Mouse (Mus musculus) adrenal gland, postnatal 25 days (tissue): Measurements from ENCODE around the gene Rnf4. TPM values are rescaled to one million over a fixed set of nuclear protein-coding genes. Genes with fewer than 3 reads are reported as not detected.
A peak's percentile ranks its signal among the peaks of the same experiment; 100 is the strongest.

Experiments used
- DNase-seq: peaks from one replicate; pipeline ENCODE4 v3.0.0; 2021; ENCODE audit warnings: mixed read lengths
- total RNA-seq: library from RNA; stranded (reverse); gene quantifications from 2 replicates; pipeline ENCODE4 v1.2.3, GENCODE M21; 2021

Gene Rnf4
- total RNA-seq, 1 experiment from 2014 or later = 94.1 TPM

DNA sequence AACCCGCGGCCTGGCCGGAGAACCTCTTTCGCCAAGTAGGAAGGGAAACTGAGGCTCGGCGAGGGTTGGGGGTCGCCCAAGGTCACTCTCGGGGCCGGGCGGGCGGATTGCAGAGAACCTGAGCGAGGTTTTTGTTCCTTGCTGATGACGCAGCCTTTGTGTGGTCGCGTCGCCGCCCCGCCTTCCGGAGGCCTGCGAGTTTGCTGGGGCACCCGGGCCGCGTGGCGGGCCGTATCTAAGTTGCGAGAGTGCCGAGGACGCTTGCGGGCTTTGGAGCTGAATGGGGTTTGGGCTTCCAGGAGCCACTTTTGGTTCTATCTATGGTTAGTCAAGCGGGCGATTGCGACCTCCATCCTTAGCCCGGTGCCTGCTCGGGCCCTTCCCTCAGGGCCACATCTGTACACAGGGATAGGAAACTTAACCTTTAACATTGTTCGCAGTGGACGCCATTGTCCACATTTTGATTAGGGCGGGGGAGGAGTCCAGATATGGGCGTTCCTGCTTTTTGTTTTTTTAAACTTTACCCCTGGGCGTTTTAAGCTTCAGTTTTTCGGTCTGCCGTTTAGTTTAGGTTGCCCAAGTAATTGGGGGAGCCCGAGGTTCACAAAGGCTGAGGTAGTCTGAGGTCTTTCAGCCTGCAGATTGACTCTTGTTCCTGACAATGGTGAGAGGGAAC, 824 bp downstream of the Rnf4 start:
- peak; percentile 65 for DNase-seq

DNA sequence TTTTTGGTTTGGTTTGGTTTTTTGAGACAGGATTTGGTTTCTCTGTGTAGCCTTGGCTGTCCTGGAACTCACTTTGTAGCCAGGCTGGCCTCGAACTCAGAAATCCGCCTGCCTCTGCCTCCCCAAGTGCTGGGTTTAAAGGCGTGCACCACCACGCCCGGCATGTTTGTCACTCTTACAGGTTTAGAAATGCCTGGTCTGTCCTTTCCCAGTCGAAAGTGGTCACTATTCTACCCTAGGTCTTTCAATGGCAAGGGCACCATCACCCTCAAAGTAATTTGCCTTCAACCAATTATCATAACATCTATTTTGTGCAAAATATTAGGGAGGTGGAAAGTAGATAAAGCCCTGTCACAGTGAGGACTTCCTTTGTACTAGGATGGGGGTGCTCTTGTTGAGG, 4.2 kb downstream of the Rnf4 start:
- no peak for DNase-seq

DNA sequence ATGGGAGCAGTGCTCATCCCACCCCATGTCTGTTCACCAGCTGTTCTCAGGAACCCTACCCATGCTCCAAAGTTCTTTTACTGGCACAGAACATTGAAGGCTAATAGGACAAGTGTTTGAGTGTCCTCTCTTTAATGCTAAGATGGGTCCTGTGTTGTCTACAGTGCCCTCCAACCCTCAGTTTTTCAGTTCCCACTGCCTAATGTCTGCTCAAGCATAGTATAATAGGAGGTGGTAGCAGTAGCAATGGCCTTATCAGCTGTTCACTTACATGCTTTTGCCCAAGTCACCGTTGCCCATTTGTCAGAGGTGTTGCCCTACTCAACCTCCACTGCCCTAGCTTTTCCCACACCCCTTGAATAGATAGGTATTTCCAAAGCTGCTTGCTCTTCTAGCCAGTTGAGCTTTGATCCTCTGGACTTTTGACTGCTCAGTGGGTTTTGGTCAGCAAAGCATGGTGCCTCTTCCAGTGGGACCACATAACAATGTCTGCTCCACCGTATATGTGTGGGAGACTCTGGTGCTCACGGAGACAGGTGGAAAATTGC, 16.1 kb downstream of the Rnf4 start:
- DNase-seq = no peak

DNA sequence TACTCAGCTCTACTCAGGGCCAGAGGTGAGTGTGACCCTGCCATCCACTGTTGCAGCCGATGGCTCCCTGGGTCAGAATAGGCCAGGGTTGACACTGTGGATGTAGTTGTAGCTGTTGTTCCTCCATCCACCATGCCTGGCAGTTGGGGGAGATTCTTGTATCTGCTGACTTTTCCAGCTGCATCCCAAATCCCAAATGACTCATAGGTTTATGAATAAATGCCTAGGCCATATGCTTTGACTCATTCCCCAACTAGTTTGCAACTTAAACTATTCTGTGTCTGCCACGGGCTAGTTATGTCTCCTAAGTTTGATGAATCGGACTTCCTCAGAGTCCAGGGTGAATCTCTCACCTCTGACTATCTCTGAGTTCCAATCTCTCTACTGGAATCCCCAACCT, 24.2 kb downstream of the Rnf4 start:
- no peak for DNase-seq

DNA sequence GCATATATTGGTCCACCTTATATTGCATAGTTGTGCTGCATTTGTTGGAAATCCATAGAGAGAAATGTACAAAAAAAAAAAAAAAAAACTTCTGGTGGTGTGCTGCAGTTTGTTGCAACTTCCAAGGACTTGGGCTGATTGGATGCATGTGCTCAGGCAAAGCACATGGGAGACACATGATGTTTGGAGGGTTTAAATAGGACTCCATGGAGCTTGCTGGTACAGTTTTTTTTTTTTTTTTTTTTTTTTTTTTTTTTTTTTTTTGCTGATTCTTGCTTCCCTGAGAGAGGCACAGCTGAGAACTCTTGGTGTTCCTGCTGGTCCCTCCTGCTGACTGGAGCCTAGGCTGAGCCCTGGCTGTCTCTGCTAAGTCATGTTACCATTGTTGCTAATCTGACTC, 27.0 kb downstream of the Rnf4 start:
- no peak for DNase-seq

DNA sequence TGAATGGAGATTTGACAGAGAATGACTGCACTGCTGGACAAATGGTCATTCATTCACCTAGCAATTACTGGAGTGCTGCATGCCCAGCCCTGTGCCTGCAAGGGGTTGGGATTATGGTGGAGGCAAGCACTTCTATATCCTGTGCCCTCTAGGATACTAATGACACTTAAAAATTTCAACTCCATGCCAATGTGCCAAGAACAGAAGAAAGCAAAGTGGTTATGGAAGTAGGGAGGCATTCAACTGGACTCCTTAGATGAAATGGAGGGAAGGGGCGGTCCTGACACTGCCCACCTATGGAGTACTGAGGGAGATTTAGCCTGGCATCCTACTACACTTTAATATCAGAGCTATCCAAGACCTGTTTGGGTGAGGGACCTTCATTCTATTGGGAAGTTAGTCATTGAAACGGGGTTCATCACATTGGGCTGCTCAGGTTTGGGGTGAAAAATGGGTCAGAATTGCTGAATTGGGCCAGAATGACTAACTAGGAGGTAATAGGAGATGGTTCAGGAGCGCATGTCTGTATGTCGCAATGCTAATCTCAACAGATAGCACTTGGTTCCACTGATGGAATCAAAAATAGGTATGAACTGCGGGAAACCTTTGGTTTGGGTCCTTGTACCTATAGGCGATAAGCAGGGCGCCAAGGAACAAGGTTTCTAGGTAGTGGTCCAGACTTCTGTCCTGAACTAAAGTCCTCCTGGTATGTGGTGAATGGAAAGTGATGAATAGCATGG, 32.6 kb downstream of the Rnf4 start:
- no peak for DNase-seq

DNA sequence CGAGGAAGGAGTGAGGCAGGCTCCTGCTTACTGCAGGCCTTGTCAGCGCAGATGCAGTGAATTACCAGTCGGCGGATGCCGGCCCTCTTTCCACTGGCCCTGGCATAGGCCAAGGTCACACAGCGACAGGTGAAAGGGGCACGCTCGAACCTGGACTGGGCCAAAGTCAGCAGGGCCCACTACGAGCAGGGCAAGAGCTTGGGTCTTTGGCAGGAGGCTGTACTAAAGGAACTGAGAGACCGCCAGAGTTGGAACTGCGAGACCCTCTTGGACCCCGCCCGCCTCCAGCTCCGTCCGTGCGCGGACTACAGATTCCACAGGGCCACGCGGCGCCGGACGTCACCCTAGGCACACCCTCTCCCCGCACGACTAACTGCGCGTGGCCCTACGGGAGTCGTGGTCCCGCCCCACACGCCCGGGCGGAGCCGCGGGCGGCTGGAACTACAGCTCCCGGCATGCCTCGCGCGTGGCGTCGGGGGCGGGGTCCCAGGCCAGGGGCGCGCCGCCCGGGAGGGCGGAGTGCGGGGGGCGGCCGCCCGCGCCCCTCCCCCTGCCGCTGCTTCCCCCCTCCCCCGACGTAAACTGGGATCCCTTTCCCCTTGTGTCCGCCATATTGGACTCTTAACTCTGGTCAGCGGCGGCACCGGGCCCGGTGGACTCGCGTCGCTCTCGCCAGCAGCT, 33.4 kb downstream of the Rnf4 start, which contains the start of gene Fam193a:
Gene Fam193a, plus strand, starts transcription at position 593 of the 681 bp plus-strand sequence.
- peak; percentile 98 for DNase-seq

DNA sequence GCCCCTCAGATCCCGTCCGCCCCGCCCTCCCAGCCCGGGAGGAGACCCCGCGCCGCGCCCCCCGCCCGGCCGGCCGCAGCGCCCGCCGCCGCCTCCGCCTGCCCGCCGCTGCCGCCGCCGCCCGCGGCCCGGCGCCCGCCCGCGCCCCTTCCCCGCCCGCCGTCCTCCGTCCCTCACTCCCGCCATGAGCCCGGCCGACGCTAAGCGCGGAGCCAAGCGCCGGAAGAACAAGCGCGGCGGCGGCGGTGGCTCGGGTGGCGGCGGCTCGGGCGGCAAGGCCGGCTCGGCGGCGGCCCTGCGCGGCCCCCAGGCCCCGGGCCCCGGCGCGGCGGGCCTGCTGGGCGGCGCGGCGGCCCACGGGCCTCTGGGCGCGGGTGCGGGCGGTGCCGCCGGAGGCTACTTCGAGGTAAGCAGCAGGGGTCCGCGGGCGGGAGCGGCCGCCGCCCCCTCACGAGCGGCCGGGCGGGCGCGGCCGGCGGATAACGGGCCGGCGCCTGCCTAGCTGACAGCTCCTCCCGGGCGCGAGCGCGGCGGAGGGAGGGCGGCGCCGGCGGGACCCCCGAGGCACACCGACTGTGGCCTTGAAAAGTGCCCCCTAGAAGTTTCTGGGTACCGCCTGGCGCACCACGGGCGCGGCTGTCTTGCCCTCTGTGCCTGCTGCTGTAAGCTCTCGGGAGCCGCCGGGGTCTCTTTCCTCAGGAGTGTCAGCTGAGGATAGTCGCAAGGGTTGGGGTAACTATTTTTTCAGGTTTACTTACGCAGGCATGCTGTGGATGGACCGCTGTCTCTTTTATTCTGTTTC, 34.1 kb downstream of the Rnf4 start:
- DNase-seq = peak; percentile 36

DNA sequence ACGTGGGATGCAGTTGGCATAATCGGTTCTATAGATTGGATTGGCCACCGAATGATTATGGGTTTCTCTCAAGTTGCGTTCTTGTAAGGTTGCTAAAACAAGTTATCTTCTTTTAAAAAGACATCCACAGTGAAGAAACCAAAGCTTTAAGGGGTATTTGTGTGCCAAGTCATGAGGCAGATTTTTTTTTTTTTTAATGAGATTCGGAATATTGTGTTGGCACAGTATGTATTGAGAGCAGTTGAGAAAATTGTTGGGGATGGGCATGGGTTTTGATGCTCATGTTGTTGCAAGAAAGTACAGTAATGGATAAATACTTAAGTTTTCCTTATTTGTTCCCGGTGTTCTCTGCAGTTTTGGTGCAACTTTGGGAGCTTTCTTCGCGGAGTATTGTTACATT, 34.8 kb downstream of the Rnf4 start:
- DNase-seq = no peak

DNA sequence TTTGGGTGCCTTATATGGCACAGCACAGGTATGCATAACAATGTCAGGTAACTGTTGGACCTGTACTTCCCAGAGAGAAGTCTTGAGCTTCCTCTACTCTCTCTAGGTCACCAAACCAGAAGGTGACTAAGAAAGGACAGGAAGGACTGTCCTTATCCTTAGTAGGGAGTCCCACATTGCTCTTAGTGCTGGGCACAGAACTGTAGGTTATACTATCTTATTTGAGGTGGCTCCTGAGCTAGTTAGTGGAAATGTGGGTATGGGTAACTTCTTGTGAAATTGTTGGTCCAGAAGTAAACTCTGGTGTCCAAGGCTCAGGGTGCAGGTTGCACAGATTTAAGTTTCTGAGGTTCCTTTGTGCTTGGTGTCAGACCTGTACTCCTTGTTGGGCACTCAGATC, 36.1 kb downstream of the Rnf4 start:
- DNase-seq = no peak

DNA sequence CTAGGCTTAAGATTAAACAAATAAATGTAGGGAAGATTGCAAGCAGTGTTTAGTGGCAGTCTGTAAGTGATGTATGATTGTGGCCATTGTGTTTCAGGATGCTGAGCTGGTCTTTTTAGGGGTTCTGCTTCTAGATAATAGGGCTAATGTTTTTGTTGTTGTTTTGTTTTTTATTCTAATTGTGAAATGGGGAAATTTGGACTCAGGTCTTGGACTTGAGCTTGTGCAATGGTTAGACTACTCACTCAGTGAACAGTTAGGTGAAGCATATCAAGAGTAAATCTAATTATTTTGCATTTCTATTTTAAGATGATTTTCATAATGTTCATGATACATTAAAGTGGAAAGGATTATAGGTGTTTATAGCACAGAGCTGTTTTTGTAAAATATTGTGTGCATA, 36.5 kb downstream of the Rnf4 start:
- DNase-seq = no peak

DNA sequence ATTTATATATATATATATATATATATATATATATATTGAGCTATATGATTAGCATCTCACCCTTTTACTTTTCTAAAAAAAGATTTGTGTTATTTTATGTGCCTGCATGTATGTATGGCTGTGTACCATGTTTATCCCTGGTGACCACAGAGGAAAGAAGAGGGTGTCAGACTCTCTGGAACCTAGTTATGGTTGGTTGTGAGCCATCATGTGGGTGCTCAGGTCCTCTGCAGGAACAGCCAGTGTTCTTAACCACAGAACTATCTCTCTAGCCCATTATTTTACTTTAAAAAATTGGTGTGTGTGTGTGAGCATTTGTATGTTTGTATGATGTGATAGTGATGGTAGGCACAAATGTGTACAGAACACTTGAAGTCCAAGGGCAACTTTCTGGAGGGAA, 42.7 kb downstream of the Rnf4 start:
- DNase-seq = no peak

DNA sequence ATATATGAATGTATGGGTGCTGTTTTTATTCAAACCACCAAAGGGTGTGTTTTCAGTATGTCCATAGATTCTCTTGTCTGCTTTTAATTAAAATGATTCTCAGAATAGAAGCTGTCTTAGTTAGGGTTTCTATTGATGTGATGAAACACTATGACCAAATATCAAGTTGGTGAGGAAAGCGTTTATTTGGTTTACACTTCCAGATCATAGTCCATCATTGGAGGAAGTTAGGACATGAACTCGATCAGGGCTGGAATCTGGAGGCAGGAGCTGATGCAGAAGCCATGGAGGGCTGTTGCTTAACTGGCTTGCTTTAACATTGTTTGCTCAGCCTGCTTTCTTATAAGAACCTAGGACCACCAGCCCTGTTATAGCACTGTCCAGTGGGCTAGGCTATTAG, 45.6 kb downstream of the Rnf4 start:
- DNase-seq = no peak

DNA sequence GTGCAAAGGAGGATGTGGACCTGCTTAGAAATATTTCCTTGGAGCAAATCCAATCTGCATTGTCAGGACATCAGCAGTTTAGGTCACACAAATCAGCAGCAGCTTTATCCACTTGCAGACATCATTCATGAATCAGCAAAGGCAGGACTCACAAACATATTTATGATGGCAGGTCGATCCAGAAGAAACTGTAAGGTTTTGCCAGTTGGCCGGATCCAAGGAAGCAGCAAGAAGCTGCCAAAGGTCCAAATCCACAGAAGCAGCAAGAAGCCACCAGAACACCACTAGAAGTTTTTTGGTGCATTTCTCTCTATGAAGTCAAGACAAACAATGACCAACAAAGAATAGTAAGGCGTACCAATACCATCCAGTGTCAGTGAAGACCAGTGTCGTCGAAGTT, 49.5 kb downstream of the Rnf4 start:
- no peak for DNase-seq

DNA sequence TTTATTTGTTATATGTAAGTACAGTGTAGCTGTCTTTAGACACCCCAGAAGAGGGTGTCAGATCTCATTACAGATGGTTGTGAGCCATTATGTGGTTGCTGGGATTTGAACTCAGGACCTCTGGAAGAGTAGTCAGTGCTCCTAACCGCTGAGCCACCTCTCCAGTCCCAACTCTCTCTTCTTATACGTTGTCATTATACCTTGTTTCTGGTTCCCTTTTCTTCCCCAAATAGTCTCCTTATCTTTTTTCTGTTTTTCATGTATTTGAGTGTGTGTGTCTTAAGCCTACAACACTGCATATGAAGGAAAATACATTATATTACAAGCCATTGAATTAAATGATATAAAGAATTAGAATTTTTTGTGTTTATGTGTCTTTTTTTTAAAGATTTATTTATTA, 50.7 kb downstream of the Rnf4 start:
- no peak for DNase-seq

DNA sequence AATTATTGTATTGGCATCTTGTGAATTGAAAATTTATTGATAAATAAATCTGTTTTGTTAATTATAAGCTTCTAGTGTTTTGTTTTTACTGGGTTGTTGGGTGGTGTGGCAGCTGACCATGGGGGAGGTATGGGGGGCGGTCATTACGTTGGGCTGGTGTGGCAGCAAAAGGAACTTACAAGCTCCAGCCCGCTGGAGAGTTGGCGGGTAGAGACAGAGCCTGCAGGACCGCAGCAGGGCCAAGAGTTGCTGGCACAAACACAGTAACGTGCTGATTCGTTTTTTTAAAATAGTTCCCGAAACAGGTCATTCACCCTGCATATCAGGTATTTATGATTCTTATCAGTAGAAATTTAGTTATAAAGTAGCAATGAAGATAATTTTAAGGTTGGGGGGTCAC, 57.2 kb downstream of the Rnf4 start:
- no peak for DNase-seq

DNA sequence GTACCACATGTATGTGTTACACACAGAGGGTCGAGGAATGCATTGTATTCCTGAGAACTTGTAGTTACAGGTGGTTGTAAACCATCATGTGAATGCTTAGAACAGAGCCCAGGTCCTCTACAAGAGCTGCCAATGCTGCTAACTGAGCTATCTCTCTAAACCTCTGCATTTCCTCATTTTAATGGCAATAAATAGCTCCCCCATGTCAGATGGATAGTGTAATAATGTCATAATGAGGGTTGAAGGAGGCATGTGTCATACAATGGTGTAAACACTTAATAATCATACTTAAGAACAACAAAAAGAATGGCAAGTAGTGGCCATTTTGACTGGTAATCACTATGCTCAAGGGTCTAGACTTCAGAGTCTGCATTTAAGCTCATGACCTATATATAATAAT, 59.3 kb downstream of the Rnf4 start:
- no peak for DNase-seq

DNA sequence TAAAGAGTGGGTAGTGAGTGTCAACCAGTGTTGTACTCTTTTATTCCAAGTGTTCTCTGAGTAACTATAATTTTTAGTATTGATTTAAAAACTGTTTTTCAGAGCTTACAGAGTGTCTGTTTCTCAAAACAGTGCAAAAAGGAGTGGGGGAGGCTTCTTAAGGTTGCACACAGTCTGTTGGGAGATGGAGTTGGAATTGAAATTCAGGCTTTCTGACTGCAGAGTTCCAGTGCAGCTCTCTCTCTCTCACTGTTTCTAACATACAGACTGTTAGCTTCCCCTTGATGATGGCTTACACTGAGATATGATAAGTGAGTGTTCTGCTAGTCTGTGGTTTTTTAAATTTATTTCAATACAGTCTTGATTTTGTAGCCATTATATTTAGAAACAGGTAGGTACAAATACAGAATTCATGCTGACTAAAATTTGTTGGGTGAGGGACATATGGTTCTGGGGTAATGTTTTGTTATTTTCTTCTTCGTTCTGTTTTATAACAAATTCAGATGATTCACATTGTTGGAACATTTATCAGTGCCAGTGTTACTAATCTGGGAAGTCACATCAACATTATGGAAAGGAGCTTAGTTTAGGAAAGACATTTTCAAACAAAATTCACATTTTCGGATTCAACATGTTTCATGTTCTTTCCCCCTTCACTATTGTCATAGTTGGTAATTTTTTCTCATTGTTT, 59.9 kb downstream of the Rnf4 start:
- DNase-seq = no peak

DNA sequence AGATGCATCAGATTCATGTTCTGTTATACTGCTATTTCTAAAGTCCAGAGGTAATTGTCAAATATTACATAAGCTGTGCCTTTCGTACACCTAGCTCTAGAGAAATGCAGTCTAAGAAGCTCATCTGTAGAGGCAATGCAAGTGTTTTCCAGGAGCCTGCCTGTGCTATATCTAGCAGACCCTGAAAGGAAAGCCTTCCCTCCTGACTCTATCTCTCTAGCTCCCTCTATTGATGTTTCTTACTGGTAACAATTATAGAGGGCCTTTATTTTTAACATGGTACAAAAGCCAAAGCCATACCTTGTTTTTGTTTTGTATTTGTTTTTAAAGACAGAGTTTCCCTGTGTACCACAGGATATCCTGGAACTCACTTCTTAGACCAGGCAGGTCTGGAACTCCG, 61.8 kb downstream of the Rnf4 start:
- no peak for DNase-seq

DNA sequence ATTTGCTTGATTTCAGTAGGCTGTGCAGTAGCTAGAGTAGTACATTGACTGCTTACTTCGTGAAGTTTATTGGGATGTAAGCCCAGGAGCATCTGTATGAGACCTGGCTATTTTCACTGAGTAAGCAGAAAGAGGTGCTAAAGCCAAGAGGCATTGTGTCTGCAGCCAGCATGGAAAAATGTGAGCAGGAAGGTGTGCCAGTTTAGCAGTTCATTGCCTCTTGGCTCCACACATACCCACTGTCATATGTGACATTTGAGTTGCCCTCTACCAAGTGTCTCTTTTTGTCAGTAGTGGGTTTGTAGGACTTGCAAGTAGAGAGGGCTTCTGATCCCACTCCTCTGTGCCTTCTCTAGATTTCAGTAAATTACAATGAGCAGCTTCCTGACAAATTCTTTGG, 62.2 kb downstream of the Rnf4 start:
- no peak for DNase-seq
